Comparison of ENCODE assay signal across 8 mouse cellular contexts in the genomic region with DNA sequence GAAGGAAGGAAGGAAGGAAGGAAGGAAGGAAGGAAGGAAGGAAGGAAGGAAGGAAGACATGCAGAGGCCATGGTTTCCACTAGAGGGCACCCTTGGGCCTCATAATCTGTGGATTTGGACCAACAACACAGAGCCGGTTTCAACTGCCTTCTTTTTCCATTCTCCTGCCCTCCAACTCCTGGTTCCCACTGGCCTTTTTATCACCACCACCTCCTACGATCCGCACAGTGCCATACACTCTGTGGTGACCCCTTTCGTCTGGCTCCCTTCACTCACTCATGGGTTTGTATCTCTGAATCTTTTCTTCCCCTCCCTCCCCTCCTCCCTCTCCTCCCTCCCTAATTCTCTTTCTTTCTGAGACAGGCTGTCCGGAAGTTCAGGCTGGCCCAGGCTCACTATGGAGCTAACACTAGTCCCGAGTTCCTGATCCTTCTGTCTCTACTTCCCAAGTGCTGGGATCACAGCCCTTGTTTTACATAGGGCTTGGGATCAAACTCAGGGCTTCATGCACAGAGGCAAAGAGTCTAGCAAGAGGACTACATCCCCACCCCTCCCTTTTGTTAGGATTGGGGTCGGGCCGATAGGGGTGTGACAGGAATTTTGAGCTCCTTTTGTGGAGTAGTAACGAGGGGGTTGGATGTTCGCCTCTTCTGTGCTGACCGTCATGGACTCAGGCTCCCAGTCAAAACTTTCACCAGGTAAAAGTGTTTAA. TPM values are rescaled to one million over a fixed set of nuclear protein-coding genes. Genes with fewer than 3 reads are reported as not detected.
A peak's percentile ranks its signal among the peaks of the same experiment; 100 is the strongest.
DNase-seq lines count a peak whose midpoint lies in the region; ATAC-seq and TF ChIP-seq lines count a peak whose summit lies in the region.

No protein-coding gene starts in this region.

- peaks cover 20% of the 10 kb centered on the region for H3K4me1 ChIP-seq in kidney, embryonic 14.5 days (ENCODE audit: control insufficient read depth, insufficient read depth, low read length)

- no peaks in the 10 kb centered on the region for H3K79me2 ChIP-seq in C2C12 (ENCODE audit: control insufficient read depth, insufficient read depth)

- H3K36me3 ChIP-seq in C2C12 (ENCODE audit: control insufficient read depth, insufficient read depth), result no peaks in the 10 kb centered on the region
- no peaks in the 10 kb centered on the region for H3K36me3 ChIP-seq in kidney, embryonic 14.5 days (ENCODE audit: control insufficient read depth, insufficient read depth, low read length)

- no peaks in the 10 kb centered on the region for H3K79me3 ChIP-seq in C2C12 (ENCODE audit: low read depth)

- H3ac ChIP-seq in C2C12 (ENCODE audit: control insufficient read depth, insufficient read length, low read depth), result no peak overlapping the region

- H3K27me3 ChIP-seq in C2C12 (ENCODE audit: control insufficient read depth, insufficient read depth, insufficient read length), result no peaks in the 10 kb centered on the region
- no peaks in the 10 kb centered on the region for H3K27me3 ChIP-seq in kidney, embryonic 14.5 days (ENCODE audit: control insufficient read depth, insufficient read depth, low read length)

- no peak overlapping the region for H3K27ac ChIP-seq in kidney, embryonic 14.5 days (ENCODE audit: low read depth, low read length)

- ATAC-seq in cerebellum, adult (ENCODE audit: insufficient number of reproducible peaks, low FRiP score, low TSS enrichment), result no peak
- 0 out of 2 replicates have a peak, but pooled peaks have one; percentile 43 for ATAC-seq in kidney, embryonic 14.5 days (ENCODE audit: low FRiP score, low TSS enrichment)

- H3K4me3 ChIP-seq in C2C12 (ENCODE audit: insufficient read depth, poor library complexity, severe bottlenecking), result no peak overlapping the region
- no peak overlapping the region for H3K4me3 ChIP-seq in kidney, embryonic 14.5 days (ENCODE audit: low read length)

- DNase-seq in cerebellum, adult 11 months, result peak; percentile 64
- peak; percentile 71 for DNase-seq in cerebellum, adult 8-10 months
- peak; percentile 60 for DNase-seq in gastrocnemius, adult 18-20 months (ENCODE audit: low spot score)
- peak; percentile 72 for DNase-seq in lung, postnatal 10 days
- DNase-seq in skeletal muscle tissue, adult 2 months (ENCODE audit: low read depth, low spot score), result peak; percentile 27

- peak; percentile 50 for TF ChIP-seq CTCF in C2C12 (IDR thresholded peaks at IDR 0.05; ENCODE audit: control insufficient read depth, insufficient read depth, insufficient read length)

- no peaks in the 10 kb centered on the region for H3K9me3 ChIP-seq in kidney, embryonic 14.5 days (ENCODE audit: control insufficient read depth, low read length)

- WGBS in kidney, embryonic 14.5 days, result 37% methylated on average over 11 of the region's 11 CpGs

- no peak overlapping the region for H3K9ac ChIP-seq in kidney, embryonic 14.5 days (ENCODE audit: low read depth, low read length)

- no peak overlapping the region for H3K4me2 ChIP-seq in kidney, embryonic 14.5 days (replicated peaks; ENCODE audit: low read depth, low read length)

TF ChIP-seq in C2C12, 6 proteins besides CTCF, POLR2A, EP300 and RAD21:
- no peak for TF ChIP-seq CEBPB (IDR thresholded peaks at IDR 0.05; ENCODE audit: low read depth)
- TF ChIP-seq MAX (IDR thresholded peaks at IDR 0.05), result no peak
- TF ChIP-seq MYOD1 (IDR thresholded peaks at IDR 0.05; ENCODE audit: control insufficient read depth, insufficient read length, low read depth), result no peak
- TF ChIP-seq USF1 (IDR thresholded peaks at IDR 0.05; ENCODE audit: low read depth), result no peak
- TF ChIP-seq MYOG (IDR thresholded peaks at IDR 0.05; ENCODE audit: control insufficient read depth, extremely low read depth, insufficient read length), result no peak
- TF ChIP-seq FOSL1 (IDR thresholded peaks at IDR 0.05; ENCODE audit: insufficient read depth, low read length, poor library complexity, severe bottlenecking), result no peak

RNA-seq across cellular contexts. Expression of gene Dnaic2, which starts 9.9 kb away (rescaled TPM):
- 0.27 TPM for polyA plus RNA-seq in C2C12 (2012; fragmentation: generic; extraction: Trizol)
- under 1 TPM; 0.07 to 0.12 TPM for total RNA-seq in gastrocnemius, adult 18-20 months (2021)
- polyA plus RNA-seq in kidney, embryonic 14.5 days (2014; fragmentation: Nextera tagmentation; extraction: Ambion mirVana), result 0.28 and 0.36 TPM in 2 replicates

RNA-seq across cellular contexts. Expression of gene Kif19a, which starts 28.1 kb away (rescaled TPM):
- 0.25 TPM for polyA plus RNA-seq in C2C12 (2012; fragmentation: generic; extraction: Trizol)
- total RNA-seq in gastrocnemius, adult 18-20 months (2021), result 1 to 10 TPM in 1 of 2 experiments, under 1 TPM in 1; 0.57 to 1.1 TPM
- 0.14 and 0.21 TPM in 2 replicates for polyA plus RNA-seq in kidney, embryonic 14.5 days (2014; fragmentation: Nextera tagmentation; extraction: Ambion mirVana)

RNA-seq across cellular contexts. Expression of gene Btbd17, which starts 58.7 kb away (rescaled TPM):
- 0.49 TPM for polyA plus RNA-seq in C2C12 (2012; fragmentation: generic; extraction: Trizol)
- not detected for total RNA-seq in gastrocnemius, adult 18-20 months (2021)
- polyA plus RNA-seq in kidney, embryonic 14.5 days (2014; fragmentation: Nextera tagmentation; extraction: Ambion mirVana), result 0.77 and 1.6 TPM in 2 replicates
